Mouse (Mus musculus): ENCODE measurements around the gene 1700019N19Rik. TPM values are rescaled to one million over a fixed set of nuclear protein-coding genes. Genes with fewer than 3 reads are reported as not detected.

Gene 1700019N19Rik
- total RNA-seq, 4 experiments from 2014 or later, result 0.28 TPM; not detected in 3

- peak; percentile 46 for DNase-seq
These were observed 12.1 kb upstream of the 1700019N19Rik start for GRCm38 (mm10) chr19:58806364-58806763.

DNA sequence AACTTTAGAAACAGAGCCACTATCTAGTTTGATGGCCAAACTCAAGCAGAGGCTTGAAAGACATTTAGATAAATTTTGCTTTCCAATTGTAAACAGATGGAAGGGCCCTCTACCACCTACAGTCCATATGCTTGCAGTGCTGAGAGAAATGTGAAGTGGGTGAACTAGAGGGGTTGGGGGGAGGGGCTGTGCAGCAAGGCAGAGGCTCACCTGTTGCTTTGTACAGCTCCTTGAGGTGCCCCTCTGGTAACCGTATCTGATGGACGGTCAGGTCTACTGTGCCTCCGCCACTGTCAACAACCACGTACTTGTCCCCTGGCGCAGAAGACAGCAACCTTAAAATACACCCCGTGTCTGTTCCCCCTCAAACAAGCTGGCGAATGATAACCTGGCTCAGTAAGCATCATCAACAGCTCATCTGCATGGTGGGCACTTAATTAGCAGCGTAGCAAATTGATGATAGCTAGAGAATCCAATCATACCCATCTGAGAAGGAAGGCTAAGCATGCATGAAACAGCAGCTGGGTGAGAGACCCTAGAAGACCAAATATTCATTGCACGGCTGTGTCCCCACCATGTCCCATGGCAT, 11.0 kb upstream of the 1700019N19Rik start:
- DNase-seq, result no peak

DNA sequence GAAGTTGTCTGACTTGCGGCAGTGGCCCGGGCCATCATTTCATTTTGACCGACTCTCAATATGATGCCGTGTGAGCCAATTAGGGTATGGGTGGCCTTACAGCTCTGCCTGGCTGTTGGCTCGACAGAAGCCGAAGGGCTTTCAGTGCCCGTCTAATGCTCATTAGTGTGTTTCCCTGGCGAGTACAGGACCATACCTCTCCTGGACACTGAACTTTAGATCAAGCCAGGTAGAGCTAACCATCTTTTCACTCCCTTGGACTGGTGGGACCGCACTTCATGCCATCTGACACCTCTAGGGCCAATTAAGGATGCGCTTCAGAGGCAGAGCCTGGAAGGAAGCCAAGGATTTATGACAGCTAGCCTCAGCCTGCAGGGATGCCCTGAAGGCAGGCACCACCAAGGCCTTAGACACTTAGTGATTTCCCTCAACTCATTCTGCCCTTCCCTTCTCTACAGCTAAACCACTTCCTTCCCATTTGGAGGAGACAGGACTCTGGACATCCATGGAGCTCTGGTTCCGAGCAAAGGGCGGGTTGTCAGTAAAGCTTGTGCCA, 931 bp upstream of the 1700019N19Rik start:
- no peak for DNase-seq

DNA sequence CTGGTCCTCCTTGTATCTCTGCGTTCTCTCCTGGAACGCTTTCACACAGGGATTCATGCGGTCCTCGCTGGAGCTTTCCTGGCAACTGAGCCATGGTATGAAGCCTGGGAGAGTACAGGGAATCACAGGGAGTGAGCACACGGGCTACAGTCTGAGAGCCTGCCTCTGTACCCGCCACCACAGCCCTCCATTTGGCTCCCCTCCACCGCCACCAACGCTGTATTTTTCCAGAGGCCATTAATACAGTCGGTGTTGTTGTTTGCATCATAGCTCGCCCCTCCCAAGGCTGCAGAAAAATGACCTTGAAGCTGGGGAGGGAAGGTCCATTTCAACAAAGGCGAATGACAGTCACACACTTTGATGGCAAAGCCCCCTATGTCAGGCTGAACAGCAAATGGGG, 5.1 kb downstream of the 1700019N19Rik start:
- peak; percentile 27 for DNase-seq

GRCm38 (mm10) chr19:58783938-58784337, 10.3 kb downstream of the 1700019N19Rik start:
- peak; percentile 42 for DNase-seq

DNA sequence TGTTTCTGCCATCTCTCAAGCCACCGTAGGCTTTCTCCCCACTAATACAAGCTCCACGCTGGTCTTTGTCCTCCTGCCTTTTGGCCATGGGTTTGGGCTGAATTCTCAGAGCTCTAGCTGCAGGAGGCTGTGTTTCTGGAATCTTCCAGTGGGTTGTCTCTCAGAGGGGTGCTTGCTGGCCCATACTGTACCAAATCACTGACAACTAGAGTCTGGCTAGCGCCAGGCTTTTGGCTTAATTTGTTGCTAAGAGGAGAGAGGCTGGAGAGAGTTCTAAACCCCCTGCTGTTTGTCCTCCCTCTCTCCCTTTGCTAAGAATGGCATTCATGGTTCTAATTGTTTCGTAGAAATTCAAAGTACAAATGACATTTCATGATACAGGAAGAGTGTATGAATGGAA, 12.7 kb downstream of the 1700019N19Rik start:
- DNase-seq, result no peak

GRCm38 (mm10) chr19:58776461-58776860, 17.8 kb downstream of the 1700019N19Rik start:
- DNase-seq, result no peak

- DNase-seq, result no peak
These were observed 26.9 kb downstream of the 1700019N19Rik start for GRCm38 (mm10) chr19:58767329-58767728.

GRCm38 (mm10) chr19:58762848-58763541, 31.3 kb downstream of the 1700019N19Rik start:
- DNase-seq, result peak; percentile 23

- DNase-seq, result no peak
These were observed 31.9 kb downstream of the 1700019N19Rik start for GRCm38 (mm10) chr19:58762316-58762715.

GRCm38 (mm10) chr19:58759423-58759822, 34.8 kb downstream of the 1700019N19Rik start, which contains the start of gene Pnliprp2:
TSS of gene Pnliprp2 (plus strand) at chr19:58759719.
- no peak for DNase-seq

DNA sequence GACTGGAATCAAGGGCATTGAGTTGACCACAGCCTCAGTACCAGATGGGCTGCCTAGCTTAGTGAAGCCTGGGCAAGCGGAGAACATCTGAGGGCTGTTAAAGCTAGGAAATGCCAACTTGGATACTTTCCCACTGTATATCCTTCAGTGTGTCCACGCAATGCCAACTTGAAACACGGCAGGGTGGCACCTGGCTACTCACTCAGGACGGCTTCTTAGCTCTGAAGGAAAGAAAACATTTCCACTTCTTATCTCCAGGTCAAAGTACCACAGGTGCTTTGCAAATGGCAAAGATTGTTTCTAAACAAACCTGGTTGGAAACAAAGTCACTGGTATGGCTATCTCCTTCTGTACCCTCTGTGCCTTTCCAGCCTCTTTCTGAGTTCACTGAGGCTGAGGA, 35.4 kb downstream of the 1700019N19Rik start:
- DNase-seq, result no peak

GRCm38 (mm10) chr19:58751504-58751903, 42.8 kb downstream of the 1700019N19Rik start:
- no peak for DNase-seq

GRCm38 (mm10) chr19:58750822-58751221, 43.4 kb downstream of the 1700019N19Rik start:
- no peak for DNase-seq

DNA sequence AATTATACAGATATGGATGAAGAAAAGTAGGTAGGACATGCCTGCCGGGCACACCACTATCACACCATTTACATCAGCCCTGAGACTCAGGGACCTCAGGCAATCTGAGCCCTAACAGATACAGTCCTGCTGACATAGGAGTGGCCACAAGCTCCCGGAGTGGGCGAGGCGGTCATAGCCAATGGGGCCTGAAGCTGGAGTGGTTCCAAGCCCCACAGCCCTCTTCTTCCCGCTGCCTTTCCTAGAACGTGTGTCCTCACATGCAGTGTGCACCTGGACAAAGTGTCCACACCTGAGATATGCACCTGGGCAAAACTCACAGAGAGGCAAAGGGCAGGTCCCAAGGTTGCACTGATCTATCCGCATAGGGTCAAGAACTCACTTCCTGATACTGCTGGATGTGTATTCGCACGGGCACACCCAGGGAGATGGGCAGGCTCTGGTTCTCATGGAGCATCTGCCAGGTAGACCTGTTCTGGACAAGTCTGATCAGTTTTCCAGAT, 46.7 kb downstream of the 1700019N19Rik start:
- no peak for DNase-seq

- DNase-seq, result no peak
These were observed 50.5 kb downstream of the 1700019N19Rik start for GRCm38 (mm10) chr19:58743736-58744135.

- DNase-seq, result no peak
These were observed 51.5 kb downstream of the 1700019N19Rik start for GRCm38 (mm10) chr19:58742711-58743110.

- DNase-seq, result no peak
These were observed 53.2 kb downstream of the 1700019N19Rik start for GRCm38 (mm10) chr19:58741036-58741435.

- DNase-seq, result no peak
These were observed 56.1 kb downstream of the 1700019N19Rik start for GRCm38 (mm10) chr19:58738111-58738510.

Measured in adrenal gland, adult 8-10 months (tissue).